Mouse (Mus musculus) neural tube, embryonic 15.5 days (tissue): Measurements from ENCODE around the gene Mesd. TPM values are rescaled to one million over a fixed set of nuclear protein-coding genes. Genes with fewer than 3 reads are reported as not detected.

Experiments used
- ATAC-seq: fragments of 200-750 bp; cut with Nextera tagmentation; 2 replicates; pipeline ENCODE4 v1.8.0; 2017; ENCODE audit warnings: mild to moderate bottlenecking, moderate TSS enrichment, moderate library complexity; ENCODE audit not compliant: low FRiP score
- H3K27ac ChIP-seq: fragments of 300-500 bp; sonication (generic); replicated peaks from 2 replicates; pipeline ENCODE4 v1.5.1; 2015; ENCODE audit warnings: mild to moderate bottlenecking, inconsistent platforms
- H3K27me3 ChIP-seq: fragments of 300-500 bp; sonication (generic); replicated peaks from 2 replicates; pipeline ENCODE4 v1.6.1; 2015; ENCODE audit warnings: inconsistent platforms
- H3K36me3 ChIP-seq: fragments of 300-500 bp; sonication (generic); 2 replicates; pipeline ENCODE4 v1.6.1; 2015; ENCODE audit warnings: inconsistent platforms
- H3K4me1 ChIP-seq: fragments of 300-500 bp; sonication (generic); 2 replicates; pipeline ENCODE4 v1.6.1; 2015; ENCODE audit warnings: inconsistent platforms
- H3K4me2 ChIP-seq: fragments of 300-500 bp; sonication (generic); 2 replicates; pipeline ENCODE4 v1.6.1; 2015; ENCODE audit warnings: inconsistent platforms, mild to moderate bottlenecking, moderate library complexity
- H3K4me3 ChIP-seq: fragments of 300-500 bp; sonication (generic); replicated peaks from 2 replicates; pipeline ENCODE4 v1.5.1; 2015; ENCODE audit warnings: mild to moderate bottlenecking, inconsistent platforms
- H3K9ac ChIP-seq: fragments of 300-500 bp; sonication (generic); replicated peaks from 2 replicates; pipeline ENCODE4 v1.6.1; 2015; ENCODE audit warnings: mild to moderate bottlenecking, inconsistent platforms
- H3K9me3 ChIP-seq: fragments of 300-500 bp; sonication (generic); replicated peaks from 2 replicates; pipeline ENCODE4 v1.6.1; 2016; ENCODE audit warnings: inconsistent platforms
- WGBS: fragments of 180-500 bp; shearing (Covaris S2); methylation state at CpG from one replicate; pipeline ENCODE4 v1.1.7; 2015; ENCODE audit warnings: mixed read lengths; 5-methylcytosine and 5-hydroxymethylcytosine counted together
- polyA plus RNA-seq: library from polyadenylated mRNA; unstranded; fragments of >200 nt; fragmentation: Nextera tagmentation; extraction: Ambion mirVana; gene quantifications from 2 replicates; pipeline ENCODE4 v1.2.1, GENCODE M21; 2015

Mesd gene
- polyA plus RNA-seq, 1 experiment from 2014 or later: 61.6 TPM

DNA sequence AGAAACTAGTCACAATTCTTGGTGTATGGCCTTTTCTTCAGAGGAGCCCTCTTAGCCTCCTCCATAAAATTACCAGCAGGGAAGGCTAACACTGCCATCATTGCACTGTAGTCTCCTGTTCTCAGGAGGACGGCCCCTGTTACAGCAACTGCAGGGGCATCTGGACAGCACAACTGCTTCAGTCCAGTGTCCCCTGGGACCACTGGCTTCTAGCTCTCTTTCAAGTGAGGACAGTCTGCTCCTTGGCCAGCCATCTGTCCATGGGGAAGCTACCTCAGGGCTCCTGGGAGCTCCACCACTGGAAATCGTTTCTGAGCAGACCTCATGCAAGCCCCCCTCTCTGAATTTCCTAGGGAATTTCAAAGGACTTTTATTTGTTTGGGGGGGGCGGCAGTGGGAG, 16.3 kb downstream of the Mesd start:
- Histone ChIP-seq H3K9me3 (no peaks in the 10 kb centered on the region), H3K27me3 (no peaks in the 10 kb centered on the region), H3K9ac (no peak overlapping the region), H3K4me1 (no peaks in the 10 kb centered on the region; the same call in 1 of the 2 replicates), H3K4me3 (no peak overlapping the region), H3K36me3 (peaks cover 56% of the 10 kb centered on the region), H3K4me2 (no peak overlapping the region), H3K27ac (no peak overlapping the region)
- ATAC-seq: no peak
- WGBS: 76% methylated on average over 3 of the region's 3 CpGs

DNA sequence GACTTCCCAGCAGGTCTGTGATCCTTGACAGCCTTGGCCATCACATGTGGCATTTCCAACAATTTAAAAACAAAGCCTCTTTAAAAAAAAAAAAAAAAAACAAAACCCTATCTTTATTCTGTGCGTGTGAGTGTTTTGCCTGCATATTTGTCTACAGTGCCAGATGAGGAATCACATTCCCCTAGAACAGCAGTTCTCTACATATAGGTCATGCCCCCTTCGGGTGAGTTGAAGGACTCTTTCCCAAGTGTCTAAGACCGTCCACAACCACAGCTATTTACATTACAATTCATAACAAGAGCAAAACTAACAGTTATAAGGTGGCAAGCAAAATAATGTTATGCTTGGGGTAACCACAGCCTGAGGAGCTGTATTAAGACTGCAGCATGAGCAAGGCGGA, 17.2 kb downstream of the Mesd start:
- no peak for ATAC-seq
- WGBS: 94% methylated on average over 4 of the region's 4 CpGs
- H3K36me3 ChIP-seq: peaks cover 52% of the 10 kb centered on the region
- H3K9me3 ChIP-seq: no peaks in the 10 kb centered on the region
- no peak overlapping the region for H3K4me3 ChIP-seq
- H3K27ac ChIP-seq: no peak overlapping the region
- H3K4me2 ChIP-seq: no peak overlapping the region
- H3K27me3 ChIP-seq: no peaks in the 10 kb centered on the region
- H3K9ac ChIP-seq: no peak overlapping the region
- no peaks in the 10 kb centered on the region for H3K4me1 ChIP-seq

DNA sequence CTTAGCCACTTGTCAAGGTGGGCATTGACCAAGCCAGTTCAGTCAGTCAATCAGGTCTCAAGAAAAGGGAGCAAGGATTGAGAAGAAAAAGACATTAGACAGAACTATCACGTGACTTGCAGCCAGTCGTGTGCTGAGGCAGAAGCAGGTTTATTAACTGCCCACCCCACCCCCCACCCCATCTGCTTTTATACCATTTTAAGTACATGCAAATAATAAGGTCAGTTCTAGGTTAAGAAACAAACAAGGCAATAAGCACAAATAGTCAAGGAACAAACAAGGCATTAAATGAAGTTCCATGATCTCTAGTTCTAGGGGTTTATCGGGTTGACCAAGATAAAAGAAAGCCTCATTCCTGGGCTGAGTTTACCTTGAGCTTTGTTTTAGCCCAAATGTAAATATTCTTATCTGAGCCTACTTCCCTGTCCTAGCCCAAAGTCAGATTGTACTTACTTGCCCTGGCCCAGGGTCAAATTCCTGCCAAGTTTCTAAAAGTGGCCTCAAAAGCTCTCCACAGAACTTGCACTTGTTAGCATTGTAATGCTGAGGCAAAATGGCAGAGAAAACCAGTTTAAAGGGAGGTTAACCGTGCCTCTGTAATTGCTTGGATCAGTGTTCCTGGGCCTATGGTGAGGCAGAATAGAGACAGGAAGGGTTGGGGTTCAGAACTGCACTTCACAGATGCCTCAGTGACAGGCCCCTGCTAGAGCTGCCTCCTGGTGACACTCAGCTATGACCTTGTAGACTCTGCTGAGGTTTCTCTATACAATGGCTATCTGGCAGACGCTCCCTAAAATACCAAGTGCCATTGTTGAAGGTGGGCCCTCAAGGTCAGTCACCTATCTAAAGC, 18.3 kb downstream of the Mesd start:
- Histone ChIP-seq H3K9me3 (no peaks in the 10 kb centered on the region), H3K27me3 (no peaks in the 10 kb centered on the region), H3K36me3 (peaks cover 44% of the 10 kb centered on the region), H3K4me3 (no peak overlapping the region), H3K27ac (no peak overlapping the region), H3K4me2 (no peak overlapping the region), H3K9ac (no peak overlapping the region), H3K4me1 (no peaks in the 10 kb centered on the region)
- 78% methylated on average over 5 of the region's 5 CpGs for WGBS
- ATAC-seq: no peak

DNA sequence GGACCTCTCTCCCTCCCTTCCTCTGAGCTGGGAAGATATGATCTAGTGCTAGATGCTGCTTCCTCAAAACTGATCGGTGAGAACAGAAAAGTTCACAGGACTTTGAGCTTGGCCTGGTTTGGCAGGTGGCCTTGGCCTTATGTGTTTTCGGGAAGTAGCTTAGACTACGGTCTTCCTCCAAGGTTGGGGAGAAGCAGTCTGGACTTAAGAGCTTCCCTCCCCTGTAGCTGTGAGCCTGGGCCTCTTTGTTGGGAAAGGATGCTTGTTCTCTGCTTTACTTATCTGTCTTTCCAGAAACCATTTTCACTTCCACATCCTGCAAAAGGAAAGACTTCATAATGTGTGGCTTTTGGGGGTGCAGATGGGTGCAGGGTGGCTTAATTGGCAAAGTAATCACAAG, 20.6 kb downstream of the Mesd start:
- WGBS: 93% methylated on average over 3 of the region's 3 CpGs
- Histone ChIP-seq H3K27me3 (no peaks in the 10 kb centered on the region), H3K4me2 (no peak overlapping the region), H3K9ac (no peak overlapping the region), H3K9me3 (no peaks in the 10 kb centered on the region), H3K4me1 (no peaks in the 10 kb centered on the region), H3K4me3 (no peak overlapping the region), H3K27ac (no peak overlapping the region), H3K36me3 (peaks cover 21% of the 10 kb centered on the region; the same call in 1 of the 2 replicates)
- ATAC-seq: no peak

- no peak overlapping the region for H3K4me2 ChIP-seq
- no peaks in the 10 kb centered on the region for H3K27me3 ChIP-seq
- no peak overlapping the region for H3K4me3 ChIP-seq
- ATAC-seq: no peak
- 82% methylated on average over 3 of the region's 3 CpGs for WGBS
- no peak overlapping the region for H3K9ac ChIP-seq
- H3K4me1 ChIP-seq: no peaks in the 10 kb centered on the region
- no peaks in the 10 kb centered on the region for H3K9me3 ChIP-seq
- H3K27ac ChIP-seq: no peak overlapping the region
- H3K36me3 ChIP-seq: no peaks in the 10 kb centered on the region
Observed at GRCm38 (mm10) chr7:83911909-83912308, 27.6 kb downstream of the Mesd start.

- Histone ChIP-seq H3K27me3 (no peaks in the 10 kb centered on the region), H3K27ac (no peak overlapping the region), H3K36me3 (no peaks in the 10 kb centered on the region), H3K4me1 (no peaks in the 10 kb centered on the region), H3K9ac (no peak overlapping the region), H3K4me2 (no peak overlapping the region), H3K4me3 (no peak overlapping the region), H3K9me3 (no peaks in the 10 kb centered on the region)
- 89% methylated on average over 6 of the region's 6 CpGs for WGBS
- ATAC-seq: no peak
Observed at GRCm38 (mm10) chr7:83913405-83913932, 29.2 kb downstream of the Mesd start.

DNA sequence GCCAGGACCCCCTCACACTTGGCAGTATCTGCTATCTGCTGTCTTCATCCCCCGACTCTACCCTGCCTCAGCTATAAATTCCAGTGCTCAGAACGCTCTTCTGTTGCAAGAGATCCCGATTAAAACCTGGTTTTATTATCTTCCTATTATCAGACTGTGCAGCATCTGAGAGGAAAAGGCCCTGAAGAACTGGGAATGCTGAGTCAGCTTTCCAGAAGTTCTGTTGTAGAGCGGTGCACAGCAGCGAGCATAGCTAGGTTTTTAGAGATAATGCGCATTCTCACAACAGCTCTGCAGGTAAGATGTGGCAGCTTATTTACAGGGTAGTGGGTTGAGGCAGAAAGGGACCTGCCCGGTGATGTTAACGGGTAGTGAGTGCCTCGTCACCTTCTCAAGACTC, 29.7 kb downstream of the Mesd start:
- Histone ChIP-seq H3K4me3 (no peak overlapping the region), H3K9ac (no peak overlapping the region), H3K4me2 (no peak overlapping the region), H3K4me1 (no peaks in the 10 kb centered on the region), H3K27ac (no peak overlapping the region), H3K27me3 (no peaks in the 10 kb centered on the region), H3K36me3 (no peaks in the 10 kb centered on the region), H3K9me3 (no peaks in the 10 kb centered on the region)
- 77% methylated on average over 9 of the region's 9 CpGs for WGBS
- no peak for ATAC-seq

DNA sequence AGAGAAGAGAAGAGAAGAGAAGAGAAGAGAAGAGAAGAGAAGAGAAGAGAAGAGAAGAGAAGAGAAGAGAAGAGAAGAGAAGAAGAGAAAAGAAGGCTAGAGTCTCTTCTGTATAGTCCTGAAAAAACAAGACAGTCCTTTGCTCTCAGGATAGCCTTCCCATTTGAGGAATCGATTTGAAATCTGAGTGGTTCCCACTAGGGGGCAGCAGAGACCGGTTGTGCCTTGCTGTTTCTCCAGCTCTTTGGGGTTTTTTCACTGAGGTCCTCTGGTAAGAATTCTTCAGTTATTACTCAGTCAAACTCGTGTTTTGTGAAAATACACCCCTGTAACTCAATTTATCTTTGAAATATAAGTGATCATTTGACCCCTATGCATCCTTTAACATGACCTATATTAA, 30.3 kb downstream of the Mesd start:
- WGBS: 0% methylated on average over 3 of the region's 3 CpGs
- no peak overlapping the region for H3K27ac ChIP-seq
- no peaks in the 10 kb centered on the region for H3K36me3 ChIP-seq
- H3K4me2 ChIP-seq: no peak overlapping the region
- no peaks in the 10 kb centered on the region for H3K4me1 ChIP-seq
- H3K4me3 ChIP-seq: no peak overlapping the region
- peak; percentile 50; the same call in 1 of the 2 replicates for ATAC-seq
- no peaks in the 10 kb centered on the region for H3K27me3 ChIP-seq
- H3K9me3 ChIP-seq: no peaks in the 10 kb centered on the region
- H3K9ac ChIP-seq: no peak overlapping the region

DNA sequence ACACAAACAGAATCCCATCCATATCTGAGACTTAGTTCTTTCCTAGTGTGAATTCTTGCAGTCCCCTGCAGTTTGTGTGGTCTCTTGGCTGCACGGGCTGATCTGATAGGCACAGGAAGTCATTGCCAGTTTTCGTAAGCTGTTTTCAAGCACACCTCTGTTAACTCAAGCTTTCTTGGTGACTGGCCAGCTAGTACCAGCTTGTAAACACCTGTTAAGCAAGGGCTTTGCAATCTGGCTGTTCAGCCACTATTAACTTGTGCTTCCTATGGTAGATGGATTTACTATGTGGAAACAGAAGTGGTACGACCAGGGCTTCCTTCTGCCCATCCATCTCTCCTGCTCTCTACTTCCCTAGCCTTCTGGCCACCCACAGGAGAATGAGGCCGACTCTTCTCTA, 36.0 kb downstream of the Mesd start:
- no peaks in the 10 kb centered on the region for H3K36me3 ChIP-seq
- no peak overlapping the region for H3K27ac ChIP-seq
- H3K4me3 ChIP-seq: no peak overlapping the region
- no peak overlapping the region for H3K4me2 ChIP-seq
- 81% methylated on average over 4 of the region's 4 CpGs for WGBS
- H3K9me3 ChIP-seq: no peaks in the 10 kb centered on the region
- no peak overlapping the region for H3K9ac ChIP-seq
- no peaks in the 10 kb centered on the region for H3K4me1 ChIP-seq
- no peaks in the 10 kb centered on the region for H3K27me3 ChIP-seq
- ATAC-seq: no peak

DNA sequence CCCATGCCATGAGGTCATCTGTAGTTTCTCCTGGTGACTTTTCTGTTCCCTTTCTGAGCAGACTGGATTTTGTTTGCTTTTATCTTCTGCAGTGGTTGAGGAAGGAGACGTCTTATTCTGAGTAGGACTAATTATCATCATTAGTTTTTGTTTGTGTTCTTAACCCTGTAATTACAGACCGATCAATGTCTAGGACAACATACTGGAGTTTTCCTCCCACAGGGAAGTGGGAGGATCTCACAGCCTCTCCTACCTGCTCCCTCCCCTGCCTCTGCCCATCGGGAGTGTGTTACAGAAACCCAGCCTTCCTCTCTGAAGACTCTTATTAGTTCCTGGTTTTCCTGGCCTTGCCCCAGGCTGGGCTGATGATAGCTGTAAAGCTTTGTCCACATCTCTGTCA, 37.4 kb downstream of the Mesd start:
- Histone ChIP-seq H3K4me3 (no peak overlapping the region), H3K9ac (no peak overlapping the region), H3K4me1 (no peaks in the 10 kb centered on the region), H3K27me3 (no peaks in the 10 kb centered on the region), H3K36me3 (no peaks in the 10 kb centered on the region), H3K4me2 (no peak overlapping the region), H3K27ac (no peak overlapping the region), H3K9me3 (no peaks in the 10 kb centered on the region)
- WGBS: 65% methylated on average over 3 of the region's 3 CpGs
- no peak for ATAC-seq

DNA sequence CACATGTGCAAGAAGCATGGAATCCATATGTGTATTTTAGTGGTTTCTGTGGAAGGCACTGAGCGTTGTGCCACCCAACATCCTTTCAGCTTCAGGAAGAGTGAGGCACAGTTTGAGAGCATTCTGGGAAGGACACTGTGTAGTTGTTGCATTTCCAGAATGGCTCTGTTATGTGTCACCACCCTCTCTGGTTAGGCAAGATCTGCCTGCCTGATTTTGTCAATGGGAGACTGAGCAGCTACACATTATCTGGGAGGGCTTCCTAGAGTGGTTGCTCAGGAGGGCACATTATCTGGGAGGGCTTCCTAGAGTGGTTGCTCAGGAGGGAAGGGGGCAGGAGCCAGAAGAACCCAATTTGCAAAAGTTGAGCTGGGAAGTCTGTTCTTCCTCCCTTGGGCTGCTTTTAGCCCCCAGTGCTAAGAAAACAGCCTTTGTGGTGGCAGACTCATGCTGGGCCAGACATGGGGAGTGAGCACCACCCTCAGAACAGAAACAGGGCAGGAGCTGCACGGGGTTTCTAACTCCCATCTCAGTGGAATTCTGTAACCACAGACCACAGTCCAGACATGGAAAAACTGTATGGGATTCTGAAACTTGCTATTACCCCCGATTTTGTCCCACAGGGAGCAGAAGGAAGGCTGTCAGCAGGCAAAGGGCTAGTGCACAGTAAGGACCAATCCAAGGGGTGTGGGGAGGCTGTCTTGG, 54.9 kb downstream of the Mesd start:
- WGBS: 84% methylated on average over 3 of the region's 3 CpGs
- H3K4me1 ChIP-seq: no peaks in the 10 kb centered on the region
- H3K27ac ChIP-seq: no peak overlapping the region
- no peaks in the 10 kb centered on the region for H3K36me3 ChIP-seq
- no peak overlapping the region for H3K4me2 ChIP-seq
- H3K9ac ChIP-seq: no peak overlapping the region
- H3K4me3 ChIP-seq: no peak overlapping the region
- no peak for ATAC-seq
- H3K27me3 ChIP-seq: no peaks in the 10 kb centered on the region
- H3K9me3 ChIP-seq: no peaks in the 10 kb centered on the region

GRCm38 (mm10) chr7:83940136-83940535, 55.9 kb downstream of the Mesd start:
- WGBS: 80% methylated on average over 2 of the region's 2 CpGs

More at GRCm38 (mm10) chr7:83940136-83940535, 55.9 kb downstream of the Mesd start:
- Histone ChIP-seq H3K4me3 (no peak overlapping the region), H3K27me3 (no peaks in the 10 kb centered on the region), H3K9me3 (no peaks in the 10 kb centered on the region), H3K36me3 (no peaks in the 10 kb centered on the region), H3K4me1 (no peaks in the 10 kb centered on the region), H3K4me2 (no peak overlapping the region), H3K9ac (no peak overlapping the region), H3K27ac (no peak overlapping the region)
- ATAC-seq: no peak
